Mouse (Mus musculus): ENCODE data around the gene Sirt7.
A peak's percentile ranks its signal among the peaks of the same experiment; 100 is the strongest.

The Sirt7 gene

DNA sequence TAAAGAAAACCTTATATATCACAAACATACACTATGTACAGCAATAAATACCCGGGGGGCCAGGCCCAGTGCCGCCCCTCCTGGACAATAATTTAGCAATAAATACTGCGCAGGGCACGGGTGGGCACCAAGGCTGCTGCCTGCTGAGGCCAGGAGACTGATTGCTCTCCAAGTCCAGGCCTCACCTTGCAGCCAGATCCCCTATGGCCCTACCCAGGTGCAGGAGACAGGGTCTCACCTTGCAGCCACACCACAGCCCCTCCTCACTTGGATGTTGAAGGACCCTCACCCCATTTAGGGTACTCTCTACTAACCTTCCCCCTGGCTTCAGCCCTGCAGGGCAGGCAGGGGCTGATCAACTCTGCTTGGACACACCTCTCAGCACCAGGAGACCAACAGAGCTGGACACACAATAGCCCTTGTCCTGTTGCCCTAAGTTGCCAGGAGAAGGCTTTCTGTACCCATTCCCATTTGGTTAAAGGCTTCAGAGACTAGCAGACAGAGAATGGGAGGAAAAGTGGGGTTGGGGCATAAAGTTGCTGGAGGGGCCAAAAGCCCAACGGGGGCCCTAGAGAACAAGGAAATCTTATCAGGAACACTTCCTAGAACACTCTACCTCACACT lies at the start of gene Sirt7:
TSS of gene Sirt7 (minus strand) at position 89 of the 624 bp plus-strand sequence.
- DNase-seq (ENCODE audit: low spot score in 2 of 2), result no peak

DNA sequence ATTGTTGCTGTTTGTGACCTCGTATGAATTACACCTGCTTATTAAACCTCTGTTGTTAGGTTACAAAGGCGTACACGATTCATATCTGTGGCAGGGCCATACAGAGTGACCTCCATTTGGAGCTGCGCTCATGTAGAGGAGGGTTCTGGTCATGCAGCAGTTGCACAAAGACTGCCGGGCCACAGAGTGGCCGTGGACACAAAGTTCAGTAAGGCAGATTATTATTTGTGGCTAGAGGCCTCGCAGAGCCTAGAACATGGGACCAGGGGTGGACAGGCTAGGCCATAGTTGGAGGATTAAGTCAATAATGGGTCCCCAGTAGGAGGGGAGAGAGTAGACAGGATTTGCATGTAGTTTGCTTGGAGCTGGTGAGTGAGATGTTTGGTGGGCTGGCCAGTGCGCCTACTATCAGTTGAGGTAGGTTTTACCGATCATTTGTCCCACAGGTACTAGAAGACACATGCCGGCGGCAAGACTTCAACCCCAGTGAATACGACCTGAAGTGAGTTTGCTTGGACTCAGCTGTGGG lies 48.6 kb upstream of the Sirt7 start:
- DNase-seq (ENCODE audit: low spot score in 2 of 2), result no peak

DNA sequence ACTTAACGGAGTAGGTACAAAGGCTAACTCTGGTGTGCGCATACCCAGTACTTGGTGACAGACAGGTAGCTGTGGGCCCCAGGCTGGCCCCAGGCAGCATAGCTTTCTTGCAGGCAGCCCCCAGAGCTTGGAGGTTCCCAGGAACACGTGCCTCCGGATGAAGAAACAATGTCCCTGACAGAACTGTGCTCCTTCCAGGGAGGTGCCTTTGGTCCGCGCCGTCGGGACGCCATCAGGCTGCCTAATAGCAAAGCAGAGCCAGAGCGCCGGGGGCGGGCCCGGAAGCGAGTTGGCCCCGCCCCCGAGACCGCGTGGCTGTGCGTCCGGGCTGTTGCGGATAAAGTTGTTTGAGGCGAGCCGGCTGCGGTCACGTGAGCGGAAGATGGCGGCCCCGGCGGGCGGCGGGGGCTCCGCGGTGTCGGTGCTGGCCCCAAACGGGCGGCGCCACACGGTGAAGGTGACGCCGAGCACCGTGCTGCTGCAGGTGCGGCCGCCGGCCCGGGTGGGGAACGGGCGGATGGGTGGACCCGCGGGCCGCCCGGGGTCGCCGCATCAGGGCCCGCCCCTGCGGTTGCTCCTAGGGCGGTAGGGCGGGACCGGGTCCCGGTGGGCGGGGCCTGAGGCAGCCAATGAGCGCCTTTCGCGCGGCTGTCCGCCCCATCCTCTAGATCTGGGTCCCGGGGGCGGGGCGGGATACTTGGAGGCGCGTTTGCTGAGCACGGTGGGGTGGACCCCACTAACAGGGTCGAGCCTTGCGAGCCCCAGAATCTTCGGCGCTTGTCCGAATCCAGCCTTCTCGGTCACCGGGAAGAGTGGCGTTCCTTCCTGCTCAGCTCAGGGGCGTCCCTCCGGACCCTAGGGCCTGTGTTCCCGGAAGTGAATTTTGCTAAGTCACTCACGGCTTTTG lies 47.9 kb upstream of the Sirt7 start, which contains the start of gene Aspscr1:
TSS of gene Aspscr1 (plus strand) at position 287 of the 907 bp plus-strand sequence.
- DNase-seq (ENCODE audit: low spot score in 2 of 2), result peak; percentile 93 to 94

DNA sequence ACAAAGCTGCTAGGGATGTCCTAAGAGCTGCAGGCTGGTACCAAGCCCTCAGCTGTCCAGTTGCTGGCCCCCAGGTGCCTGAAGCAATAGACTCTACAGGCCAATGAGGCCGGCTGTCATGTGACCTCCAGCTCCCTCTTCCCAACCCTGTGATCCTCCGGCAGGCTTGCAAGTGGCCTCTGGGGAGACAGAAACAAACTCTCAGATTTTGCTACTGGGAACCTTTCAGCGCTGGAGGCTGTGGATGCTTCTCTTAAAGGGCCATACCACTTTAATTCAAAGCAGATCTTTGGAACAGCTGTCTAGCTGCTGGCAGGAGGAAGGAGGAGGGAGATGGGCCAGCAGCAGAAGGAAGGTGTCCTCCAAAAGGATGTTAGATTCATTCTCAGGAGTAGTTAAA lies 41.6 kb upstream of the Sirt7 start:
- DNase-seq (ENCODE audit: low spot score in 2 of 2), result no peak

DNA sequence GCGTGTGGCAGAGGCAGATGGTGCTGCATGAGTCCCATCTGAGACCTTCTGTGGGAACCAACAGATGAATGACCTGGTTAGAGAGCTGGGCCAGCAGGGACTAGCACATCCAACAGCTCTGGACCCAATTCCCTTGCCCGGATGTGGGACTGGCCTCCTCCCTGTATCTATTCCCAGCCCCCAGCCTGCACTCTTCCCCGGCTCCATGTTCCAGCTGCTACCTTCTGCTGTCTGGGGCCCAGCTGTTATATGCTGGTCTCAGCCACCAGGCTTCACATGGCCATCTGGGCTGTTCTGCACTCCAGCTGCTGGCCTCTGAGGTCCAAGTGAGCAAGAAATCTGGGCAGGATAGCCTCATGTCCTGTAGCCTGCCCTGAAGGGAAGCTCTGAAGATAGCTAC lies 40.4 kb upstream of the Sirt7 start:
- no peak for DNase-seq (ENCODE audit: low spot score in 2 of 2)

DNA sequence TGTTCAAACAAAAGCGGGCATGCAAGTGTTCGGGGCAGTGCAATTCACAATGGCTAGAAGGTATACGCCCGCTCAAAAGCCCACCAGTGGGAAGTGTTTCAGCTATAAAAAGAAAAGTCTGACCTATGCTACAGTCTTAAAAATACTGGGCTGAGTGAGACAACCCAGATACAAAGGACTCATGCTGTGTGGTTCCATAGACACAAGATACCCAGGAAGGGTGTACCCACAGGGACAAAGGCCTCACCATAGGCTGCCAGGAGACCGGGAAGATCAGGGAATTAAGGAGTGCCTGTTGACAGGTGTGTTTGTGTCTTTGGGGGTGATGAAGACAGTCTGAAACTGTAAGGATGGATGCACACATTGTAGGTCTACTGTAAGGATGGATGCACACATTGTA lies 38.7 kb upstream of the Sirt7 start:
- no peak for DNase-seq (ENCODE audit: low spot score in 2 of 2)

DNA sequence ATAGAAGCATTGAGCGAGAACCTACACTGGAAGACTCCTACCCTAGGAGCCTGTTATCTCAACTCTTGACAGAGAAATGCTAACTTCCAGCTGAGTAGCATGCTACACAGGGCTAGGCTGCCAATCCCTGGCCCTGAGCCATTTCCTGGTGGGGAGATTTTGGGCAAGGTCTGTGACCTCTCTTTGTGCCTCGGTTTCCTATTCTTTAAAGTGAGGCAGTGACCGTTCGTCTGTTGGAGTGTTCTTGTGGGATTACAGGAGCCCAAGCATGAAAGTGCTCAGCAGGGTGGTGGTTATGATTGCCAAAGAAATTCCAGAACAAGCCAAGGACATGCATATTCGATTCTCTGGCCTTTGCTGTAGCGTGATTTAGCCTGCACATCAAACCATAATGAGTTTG lies 37.7 kb upstream of the Sirt7 start:
- no peak for DNase-seq (ENCODE audit: low spot score in 2 of 2)

DNA sequence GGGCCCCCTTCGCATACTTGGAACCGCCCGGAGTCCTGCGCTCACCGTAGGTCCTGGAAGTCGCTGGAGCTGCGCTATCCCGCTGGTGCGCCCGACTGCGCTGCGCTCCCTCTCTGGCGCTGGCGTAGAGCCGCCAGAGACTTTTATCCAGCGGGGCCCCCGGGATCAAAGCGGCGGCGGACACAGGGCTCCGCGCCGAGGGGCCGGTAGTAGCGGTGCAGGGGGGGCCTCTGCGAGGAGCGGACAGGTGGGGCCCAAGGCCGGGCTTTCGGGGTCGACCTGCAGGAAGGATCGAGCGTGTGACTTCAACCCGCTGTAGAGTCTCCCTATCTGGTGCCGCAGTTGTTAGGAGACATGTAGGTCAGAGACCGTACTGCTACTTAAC lies 36.0 kb upstream of the Sirt7 start, which contains the start of gene Notum:
TSS of gene Notum (minus strand) at position 100 of the 385 bp plus-strand sequence.
- DNase-seq (ENCODE audit: low spot score in 2 of 2), result no peak

- no peak for DNase-seq (ENCODE audit: low spot score in 2 of 2)
Observed at GRCm38 (mm10) chr11:120660301-120661075, 35.4 kb upstream of the Sirt7 start.

DNA sequence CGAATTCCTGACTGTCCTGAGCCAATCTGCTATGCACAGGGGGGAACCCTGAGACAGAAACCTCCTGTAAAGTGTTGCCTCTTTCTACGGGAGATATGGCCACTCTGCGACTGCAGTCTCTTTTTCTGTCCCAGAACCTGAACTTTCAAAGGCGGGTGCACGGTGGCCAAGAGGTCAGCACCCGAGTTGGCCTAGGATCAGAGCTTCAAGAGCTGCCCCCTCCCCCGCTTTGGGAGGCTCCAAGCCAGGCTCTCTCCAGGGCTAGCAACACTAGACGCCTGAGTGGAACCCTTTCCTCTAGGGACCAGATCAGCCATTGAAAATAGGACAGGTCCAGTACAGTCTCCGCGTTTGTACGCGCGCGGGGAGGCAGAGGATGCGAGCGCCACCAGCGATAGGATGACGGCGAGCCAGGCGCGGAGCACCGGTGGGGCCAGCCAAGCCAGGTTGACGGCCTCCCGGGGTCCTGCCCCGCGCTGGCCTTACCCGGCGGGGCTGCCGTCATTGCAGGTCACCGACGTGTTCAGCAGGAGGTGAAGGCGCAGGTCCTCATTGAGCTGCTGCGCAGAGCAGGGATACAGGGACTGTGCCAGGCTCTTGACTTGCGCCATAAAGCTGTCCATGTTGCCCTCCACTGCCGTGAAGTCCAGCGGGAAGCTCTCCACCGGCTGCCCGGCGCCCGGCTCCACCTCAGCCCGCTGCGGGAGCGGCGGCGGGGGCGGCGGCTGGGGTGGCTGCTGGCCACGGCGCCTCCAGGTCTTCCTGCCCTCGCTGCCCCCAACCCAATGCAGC lies 34.7 kb upstream of the Sirt7 start:
- no peak for DNase-seq (ENCODE audit: low spot score in 2 of 2)

DNA sequence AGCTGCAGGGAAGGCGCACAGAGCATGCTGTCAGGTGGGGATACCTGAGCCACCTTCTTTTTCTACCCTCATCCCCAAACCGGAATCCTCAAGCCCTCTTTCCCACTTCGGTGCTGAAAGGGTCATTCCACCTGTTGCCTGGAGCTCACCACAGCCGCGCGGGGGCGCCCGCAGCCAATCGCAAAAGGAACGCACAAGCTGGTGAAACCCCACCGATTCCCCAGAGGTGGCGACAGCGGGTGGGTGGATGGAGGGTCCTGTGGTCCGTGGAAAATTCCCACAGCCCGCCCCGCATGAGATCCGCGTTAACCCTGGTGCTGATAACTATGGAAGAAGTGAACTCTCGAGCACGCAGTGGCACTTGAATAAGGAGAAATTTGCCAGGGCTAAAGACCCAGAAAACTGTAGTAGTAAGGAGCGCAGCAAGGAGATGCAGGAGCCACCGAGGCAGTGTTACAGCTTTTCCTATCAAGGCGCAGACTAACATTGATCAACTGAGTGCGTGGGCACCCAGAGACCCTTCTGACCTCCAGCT lies 33.9 kb upstream of the Sirt7 start:
- DNase-seq (ENCODE audit: low spot score in 2 of 2), result peak; percentile 50 to 74

- no peak for DNase-seq (ENCODE audit: low spot score in 2 of 2)
Observed at GRCm38 (mm10) chr11:120657301-120657700, 32.3 kb upstream of the Sirt7 start.

DNA sequence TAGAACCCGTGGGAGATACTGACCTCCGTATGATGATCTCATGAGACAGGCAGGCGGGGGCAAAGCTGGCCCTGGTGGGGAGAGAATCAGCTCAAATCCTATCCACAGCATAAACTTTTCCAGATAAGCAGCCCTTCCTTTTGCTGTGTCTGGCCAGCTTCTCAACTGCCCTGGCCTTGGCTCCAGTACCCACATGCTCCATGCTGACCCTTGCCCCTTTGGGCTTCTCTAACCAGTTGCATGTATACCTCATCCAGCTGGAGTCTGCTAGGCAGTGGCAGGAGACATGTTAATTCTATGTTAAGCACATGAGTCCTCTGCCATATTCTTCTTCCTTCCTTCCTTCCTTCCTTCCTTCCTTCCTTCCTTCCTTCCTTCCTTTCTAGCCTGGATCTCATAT lies 29.7 kb upstream of the Sirt7 start:
- DNase-seq (ENCODE audit: low spot score in 2 of 2), result no peak

DNA sequence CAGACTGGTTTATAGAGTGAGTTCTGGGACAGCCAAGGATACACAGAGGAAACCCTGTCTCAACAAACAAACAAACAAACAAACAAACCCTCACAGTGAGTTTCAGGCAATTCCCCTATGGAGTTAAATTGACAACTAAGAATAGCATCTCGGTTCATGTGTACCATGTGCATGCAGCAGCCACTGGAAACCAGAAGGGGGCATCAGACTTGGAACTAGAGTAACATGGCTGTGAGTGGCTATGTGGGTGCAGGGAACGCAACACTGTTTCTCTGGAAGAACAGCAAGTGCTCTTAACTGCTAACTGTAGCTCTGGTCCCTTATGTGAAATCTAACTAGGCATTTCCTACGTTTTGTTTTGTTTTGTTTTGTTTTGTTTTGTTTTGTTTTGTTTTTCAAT lies 26.8 kb upstream of the Sirt7 start:
- DNase-seq (ENCODE audit: low spot score in 2 of 2), result no peak

GRCm38 (mm10) chr11:120648001-120648476 lies 23.0 kb upstream of the Sirt7 start, which contains the start of gene Myadml2:
Myadml2 (minus strand) TSS chr11:120648158.
- no peak for DNase-seq (ENCODE audit: low spot score in 2 of 2)

- DNase-seq (ENCODE audit: low spot score in 2 of 2), result no peak
Observed at GRCm38 (mm10) chr11:120647047-120647830, 22.2 kb upstream of the Sirt7 start.

DNA sequence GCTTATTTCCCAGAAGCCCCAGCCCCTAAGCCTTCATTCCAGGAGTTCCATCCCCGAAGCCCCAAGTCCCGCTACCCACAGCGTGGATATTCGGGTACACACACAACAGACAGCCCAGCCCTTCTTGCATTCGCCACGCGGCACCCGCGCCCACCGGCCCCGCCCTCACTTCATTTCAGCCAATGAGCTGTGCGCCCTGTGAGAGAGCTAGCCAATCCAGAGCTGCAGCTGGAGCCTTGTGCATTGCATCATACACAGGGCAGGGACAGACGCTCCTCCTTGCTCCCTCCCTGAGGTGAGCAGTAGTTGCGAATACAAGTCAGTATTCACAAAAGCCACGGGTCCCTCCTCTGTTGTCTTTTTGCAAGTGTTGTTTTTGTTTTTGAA lies 18.6 kb upstream of the Sirt7 start, which contains the start of gene Pycr1:
TSS of gene Pycr1 (minus strand) at position 169 of the 387 bp plus-strand sequence.
- DNase-seq (ENCODE audit: low spot score in 2 of 2), result peak; percentile 83 to 87

- DNase-seq (ENCODE audit: low spot score in 2 of 2), result no peak
Observed at GRCm38 (mm10) chr11:120642939-120643600, 18.0 kb upstream of the Sirt7 start.

- no peak for DNase-seq (ENCODE audit: low spot score in 2 of 2)
Observed at GRCm38 (mm10) chr11:120641869-120642268, 16.8 kb upstream of the Sirt7 start.
